Mouse (Mus musculus): ENCODE measurements around the gene Galp. TPM values are rescaled to one million over a fixed set of nuclear protein-coding genes. Genes with fewer than 3 reads are reported as not detected.

The Galp gene
- not detected in 2 replicates for polyA plus RNA-seq (2014; fragmentation: Nextera tagmentation; extraction: Ambion mirVana)

DNA sequence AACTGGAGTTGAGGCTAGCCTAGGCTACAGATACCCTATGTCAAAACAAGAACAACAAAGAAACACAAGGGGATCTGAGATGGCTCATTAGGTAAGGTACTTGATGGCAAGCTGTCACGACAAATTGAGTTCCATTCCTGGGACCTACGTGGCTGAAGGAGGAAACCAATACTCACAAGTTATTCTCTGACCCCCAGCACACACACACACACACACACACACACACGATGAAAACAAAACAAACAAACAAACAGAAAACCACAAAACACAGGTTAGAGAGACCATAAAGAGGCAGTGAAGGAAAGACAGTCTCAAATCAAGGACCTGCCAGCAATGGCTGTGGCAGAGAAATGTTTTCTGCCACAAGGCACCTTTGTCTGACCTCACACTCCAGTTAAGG, at the start of gene Galp:
Galp (plus strand) TSS at position 301 of the 400 bp plus-strand sequence.
- Histone ChIP-seq H3K27ac (no peak within 1 kb of the TSS), H3K27me3 (ENCODE audit: control insufficient read depth, insufficient read depth, low read length) (no peaks in the 10 kb centered on the region), H3K9me3 (ENCODE audit: control insufficient read depth, low read length) (no peaks in the 10 kb centered on the region), H3K4me3 (replicated peaks; ENCODE audit: low read length) (no peak within 1 kb of the TSS), H3K9ac (no peak within 1 kb of the TSS), H3K4me2 (replicated peaks) (no peak within 1 kb of the TSS), H3K36me3 (replicated peaks; ENCODE audit: control insufficient read depth, insufficient read depth) (no peaks in the 10 kb centered on the region), H3K4me1 (replicated peaks; ENCODE audit: control insufficient read depth, insufficient read depth, low read length) (no peaks in the 10 kb centered on the region)
- 72% methylated on average over 3 of the region's 3 CpGs for WGBS
- ATAC-seq (ENCODE audit: low FRiP score): no peak
- DNase-seq (ENCODE audit: low spot score): no peak

DNA sequence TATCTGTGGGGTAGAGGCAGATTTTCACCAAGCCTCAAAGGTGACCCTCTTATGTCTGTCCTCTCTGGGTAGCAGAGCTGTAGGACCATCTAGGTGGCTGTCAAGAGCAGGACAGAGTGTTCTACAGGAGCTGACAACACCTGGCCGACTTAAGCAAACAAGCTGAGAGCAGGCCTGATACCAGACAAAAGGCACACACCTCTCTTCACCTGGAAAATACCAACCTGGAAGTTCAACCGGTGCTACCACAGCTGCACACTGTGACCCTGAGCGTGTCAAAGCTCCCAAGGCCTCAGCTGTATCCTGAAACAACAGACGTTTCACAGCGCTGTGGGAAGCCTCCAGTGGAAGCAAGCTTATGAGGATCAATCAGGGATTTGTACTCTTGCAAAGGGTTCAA, 49.2 kb upstream of the Galp start:
- ATAC-seq (ENCODE audit: low FRiP score) (no peak), DNase-seq (ENCODE audit: low spot score) (no peak)
- no peak overlapping the region for H3K9ac ChIP-seq
- H3K27ac ChIP-seq: no peak overlapping the region
- no peak overlapping the region for H3K4me3 ChIP-seq (replicated peaks; ENCODE audit: low read length)
- H3K27me3 ChIP-seq (ENCODE audit: control insufficient read depth, insufficient read depth, low read length): no peaks in the 10 kb centered on the region
- H3K4me2 ChIP-seq (replicated peaks): no peak overlapping the region
- no peaks in the 10 kb centered on the region for H3K36me3 ChIP-seq (replicated peaks; ENCODE audit: control insufficient read depth, insufficient read depth)
- H3K9me3 ChIP-seq (ENCODE audit: control insufficient read depth, low read length): no peaks in the 10 kb centered on the region
- no peaks in the 10 kb centered on the region for H3K4me1 ChIP-seq (replicated peaks; ENCODE audit: control insufficient read depth, insufficient read depth, low read length)
- WGBS: 83% methylated on average over 5 of the region's 5 CpGs

DNA sequence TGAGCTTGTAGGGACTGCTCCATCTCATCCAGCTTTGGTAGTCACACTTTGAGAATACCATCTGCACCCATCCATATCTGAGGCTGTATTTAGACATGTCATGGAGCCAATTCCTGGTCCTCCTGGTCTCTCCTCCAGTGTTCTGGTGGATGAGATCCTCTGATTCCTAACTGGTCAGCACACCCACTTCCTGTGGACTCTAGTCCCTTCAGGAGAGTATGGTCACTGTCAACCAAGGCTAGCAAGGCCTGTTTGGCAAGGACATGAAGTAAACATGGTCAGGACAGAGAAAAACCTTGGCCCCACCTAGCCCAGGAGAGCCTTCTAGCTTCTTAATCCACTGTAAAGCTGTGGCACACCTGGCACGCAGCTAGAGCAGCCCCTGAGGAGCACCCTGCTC, 45.6 kb upstream of the Galp start:
- WGBS: 88% methylated on average over 1 of the region's 1 CpGs
- Histone ChIP-seq H3K27me3 (ENCODE audit: control insufficient read depth, insufficient read depth, low read length) (no peaks in the 10 kb centered on the region), H3K4me3 (replicated peaks; ENCODE audit: low read length) (no peak overlapping the region), H3K4me2 (replicated peaks) (no peak overlapping the region), H3K4me1 (replicated peaks; ENCODE audit: control insufficient read depth, insufficient read depth, low read length) (peaks cover 13% of the 10 kb centered on the region), H3K9me3 (ENCODE audit: control insufficient read depth, low read length) (no peaks in the 10 kb centered on the region), H3K36me3 (replicated peaks; ENCODE audit: control insufficient read depth, insufficient read depth) (no peaks in the 10 kb centered on the region), H3K9ac (no peak overlapping the region), H3K27ac (no peak overlapping the region)
- ATAC-seq (ENCODE audit: low FRiP score) (no peak), DNase-seq (ENCODE audit: low spot score) (no peak)

DNA sequence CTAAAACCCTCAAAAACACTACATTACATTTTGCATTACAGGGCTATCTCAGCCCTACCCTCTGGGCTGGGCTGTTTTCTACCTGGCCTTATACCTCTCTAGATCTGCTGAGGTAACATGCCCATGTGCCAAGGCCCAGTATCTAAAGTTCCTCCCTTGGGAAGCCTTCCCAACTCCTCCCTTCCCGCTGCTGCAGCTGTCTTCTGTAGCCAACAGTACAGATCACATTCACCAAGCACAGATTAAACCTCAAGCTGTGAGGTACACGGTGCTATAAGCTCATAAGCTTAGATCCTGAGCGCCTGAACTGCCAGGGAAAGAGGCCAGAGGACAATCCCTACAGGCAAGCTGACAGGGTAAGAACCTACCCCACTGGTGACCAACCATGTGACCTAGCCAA, 44.9 kb upstream of the Galp start:
- no peak overlapping the region for H3K27ac ChIP-seq
- DNase-seq (ENCODE audit: low spot score) (no peak), ATAC-seq (ENCODE audit: low FRiP score) (no peak)
- H3K9ac ChIP-seq: no peak overlapping the region
- no peaks in the 10 kb centered on the region for H3K9me3 ChIP-seq (ENCODE audit: control insufficient read depth, low read length)
- H3K36me3 ChIP-seq (replicated peaks; ENCODE audit: control insufficient read depth, insufficient read depth): no peaks in the 10 kb centered on the region
- H3K4me3 ChIP-seq (replicated peaks; ENCODE audit: low read length): no peak overlapping the region
- H3K4me1 ChIP-seq (replicated peaks; ENCODE audit: control insufficient read depth, insufficient read depth, low read length): peaks cover 18% of the 10 kb centered on the region
- H3K4me2 ChIP-seq (replicated peaks): no peak overlapping the region
- no peaks in the 10 kb centered on the region for H3K27me3 ChIP-seq (ENCODE audit: control insufficient read depth, insufficient read depth, low read length)
- WGBS: 81% methylated on average over 3 of the region's 3 CpGs

DNA sequence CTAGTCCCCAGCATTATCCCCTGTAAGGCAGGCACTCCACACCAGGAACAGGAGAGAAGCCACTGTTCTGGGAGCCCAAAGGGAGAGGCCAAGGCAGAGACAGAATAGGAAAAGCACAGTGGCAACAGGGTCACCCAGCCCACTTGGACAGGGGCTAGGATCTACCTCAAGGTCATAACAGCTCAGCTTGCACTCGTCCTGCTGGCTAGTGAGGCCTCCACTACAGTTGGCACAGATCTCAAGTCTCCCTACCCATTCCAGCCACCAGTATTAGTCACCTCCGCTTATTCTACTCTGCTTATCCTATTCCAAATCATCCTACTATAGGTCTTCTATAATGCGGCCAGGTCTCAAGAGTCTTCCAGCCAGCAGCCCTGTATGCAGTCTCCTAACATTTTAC, 43.8 kb upstream of the Galp start:
- Histone ChIP-seq H3K4me3 (replicated peaks; ENCODE audit: low read length) (no peak overlapping the region), H3K27ac (no peak overlapping the region), H3K9ac (no peak overlapping the region), H3K4me1 (replicated peaks; ENCODE audit: control insufficient read depth, insufficient read depth, low read length) (peaks cover 18% of the 10 kb centered on the region), H3K9me3 (ENCODE audit: control insufficient read depth, low read length) (no peaks in the 10 kb centered on the region), H3K27me3 (ENCODE audit: control insufficient read depth, insufficient read depth, low read length) (no peaks in the 10 kb centered on the region), H3K36me3 (replicated peaks; ENCODE audit: control insufficient read depth, insufficient read depth) (no peaks in the 10 kb centered on the region), H3K4me2 (replicated peaks) (no peak overlapping the region)
- DNase-seq (ENCODE audit: low spot score) (no peak), ATAC-seq (ENCODE audit: low FRiP score) (no peak)
- WGBS: 89% methylated on average over 3 of the region's 3 CpGs

DNA sequence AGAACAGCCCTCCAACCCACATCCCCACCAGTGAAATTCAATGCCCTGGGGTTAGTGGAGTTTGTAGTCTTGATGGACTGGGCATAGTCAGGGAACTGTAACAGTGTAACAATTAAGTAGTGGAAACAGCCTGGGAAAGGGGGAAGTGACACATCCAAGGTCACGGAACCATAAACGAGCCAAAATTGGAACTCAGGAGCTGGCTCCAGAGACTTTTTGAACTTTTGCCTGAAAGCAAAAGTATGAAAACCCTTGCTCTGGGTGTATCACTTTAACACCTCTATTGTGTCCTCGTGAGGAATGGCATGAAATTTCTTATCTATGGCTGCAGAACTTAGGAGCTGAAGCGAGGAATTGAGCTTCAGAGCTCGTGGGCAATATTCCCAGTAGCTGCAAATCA, 42.7 kb upstream of the Galp start:
- Histone ChIP-seq H3K36me3 (replicated peaks; ENCODE audit: control insufficient read depth, insufficient read depth) (no peaks in the 10 kb centered on the region), H3K27ac (no peak overlapping the region), H3K4me1 (replicated peaks; ENCODE audit: control insufficient read depth, insufficient read depth, low read length) (peaks cover 18% of the 10 kb centered on the region), H3K4me3 (replicated peaks; ENCODE audit: low read length) (peak overlapping the region; percentile 90; the same call in 1 of the 2 replicates), H3K27me3 (ENCODE audit: control insufficient read depth, insufficient read depth, low read length) (no peaks in the 10 kb centered on the region), H3K9ac (peak overlapping the region; percentile 90), H3K9me3 (ENCODE audit: control insufficient read depth, low read length) (no peaks in the 10 kb centered on the region), H3K4me2 (replicated peaks) (peak overlapping the region; percentile 93)
- WGBS: 89% methylated on average over 5 of the region's 5 CpGs
- no peak for ATAC-seq (ENCODE audit: low FRiP score)
- DNase-seq (ENCODE audit: low spot score): no peak

DNA sequence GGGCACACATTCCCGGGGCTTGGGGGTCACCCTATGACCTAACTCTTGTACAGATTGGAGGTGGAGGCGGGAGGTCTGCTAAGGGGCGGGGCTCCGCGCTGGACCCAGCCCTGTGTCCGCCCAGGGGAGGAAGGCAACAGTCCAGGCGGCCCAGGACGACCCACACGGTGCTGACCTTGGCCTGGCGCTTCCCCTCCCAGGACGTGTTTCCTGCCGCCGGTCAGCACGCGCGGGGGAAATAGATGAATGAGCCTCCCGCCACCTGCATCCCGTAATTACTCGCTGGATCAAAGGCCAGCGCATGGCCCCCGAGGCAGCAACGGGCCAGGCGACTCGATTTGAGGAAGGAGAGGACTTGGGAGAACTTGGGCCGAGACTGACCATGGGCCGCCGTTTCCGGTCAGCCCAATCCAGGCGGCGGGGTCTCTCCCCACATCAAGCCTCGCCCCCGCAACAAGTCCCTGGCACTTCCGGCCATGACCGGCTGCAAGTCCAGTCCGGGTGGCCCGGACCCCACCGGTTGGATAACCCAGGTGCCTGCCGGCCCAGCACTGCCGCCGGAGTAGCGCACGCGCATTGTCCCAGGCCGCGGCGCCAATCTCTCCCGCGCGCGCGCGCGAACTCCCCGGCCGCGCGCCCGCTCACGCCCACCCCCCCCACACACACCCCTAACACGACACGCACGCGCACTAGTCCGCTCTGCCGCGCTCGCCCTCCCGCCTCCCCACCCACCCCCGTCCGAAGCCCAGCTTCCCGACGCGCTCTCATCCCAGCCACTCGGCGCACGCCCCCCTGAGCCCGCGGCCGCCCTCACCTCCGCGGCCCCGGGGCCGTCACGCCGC, 41.6 kb upstream of the Galp start:
- no peaks in the 10 kb centered on the region for H3K36me3 ChIP-seq (replicated peaks; ENCODE audit: control insufficient read depth, insufficient read depth)
- no peaks in the 10 kb centered on the region for H3K9me3 ChIP-seq (ENCODE audit: control insufficient read depth, low read length)
- WGBS: under 1% methylated on average over 75 of the region's 85 CpGs
- H3K4me1 ChIP-seq (replicated peaks; ENCODE audit: control insufficient read depth, insufficient read depth, low read length): peaks cover 18% of the 10 kb centered on the region
- peak overlapping the region; percentile 93 for H3K4me2 ChIP-seq (replicated peaks)
- DNase-seq (ENCODE audit: low spot score) (peak; percentile 87), ATAC-seq (ENCODE audit: low FRiP score) (peak; percentile 78)
- peak overlapping the region; percentile 90 for H3K9ac ChIP-seq
- peak overlapping the region; percentile 96 for H3K27ac ChIP-seq
- no peaks in the 10 kb centered on the region for H3K27me3 ChIP-seq (ENCODE audit: control insufficient read depth, insufficient read depth, low read length)
- H3K4me3 ChIP-seq (replicated peaks; ENCODE audit: low read length): peak overlapping the region; percentile 90

DNA sequence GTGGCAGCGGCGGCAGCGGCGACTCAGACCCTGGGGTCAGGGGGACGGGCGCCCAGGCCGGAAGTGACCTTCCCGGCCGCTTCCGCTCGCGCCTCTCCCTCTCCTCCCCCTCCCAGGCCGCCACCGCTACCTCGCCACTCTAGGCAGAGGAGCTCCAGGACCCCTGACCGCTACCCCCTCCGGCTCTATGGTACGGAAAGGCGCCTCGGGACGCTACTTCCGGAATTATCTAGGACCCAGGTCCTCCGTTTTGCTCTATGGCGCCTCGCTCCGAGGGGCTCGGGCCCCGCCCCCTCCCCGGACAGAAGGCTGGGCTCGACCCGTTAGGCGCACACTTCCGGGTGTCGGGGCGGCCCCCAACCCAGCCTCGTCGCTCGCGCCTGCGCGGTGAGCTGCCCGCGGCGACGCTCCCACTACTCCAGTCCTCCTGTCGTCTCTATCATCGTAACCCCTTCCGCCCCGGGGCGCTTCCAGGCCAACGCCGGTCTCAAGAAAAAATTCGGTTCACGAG, 40.9 kb upstream of the Galp start, which contains the start of gene Zfp787:
Zfp787 (minus strand) TSS at position 97 of the 511 bp plus-strand sequence.
- peak within 1 kb of the TSS; percentile 90 for H3K9ac ChIP-seq
- peak within 1 kb of the TSS; percentile 96 for H3K27ac ChIP-seq
- peaks cover 18% of the 10 kb centered on the region for H3K4me1 ChIP-seq (replicated peaks; ENCODE audit: control insufficient read depth, insufficient read depth, low read length)
- no peaks in the 10 kb centered on the region for H3K36me3 ChIP-seq (replicated peaks; ENCODE audit: control insufficient read depth, insufficient read depth)
- under 1% methylated on average over 54 of the region's 54 CpGs for WGBS
- H3K4me3 ChIP-seq (replicated peaks; ENCODE audit: low read length): peak within 1 kb of the TSS; percentile 90
- peak within 1 kb of the TSS; percentile 93 for H3K4me2 ChIP-seq (replicated peaks)
- peak; percentile 96 for DNase-seq (ENCODE audit: low spot score)
- no peaks in the 10 kb centered on the region for H3K9me3 ChIP-seq (ENCODE audit: control insufficient read depth, low read length)
- ATAC-seq (ENCODE audit: low FRiP score): peak; percentile 98
- H3K27me3 ChIP-seq (ENCODE audit: control insufficient read depth, insufficient read depth, low read length): no peaks in the 10 kb centered on the region

DNA sequence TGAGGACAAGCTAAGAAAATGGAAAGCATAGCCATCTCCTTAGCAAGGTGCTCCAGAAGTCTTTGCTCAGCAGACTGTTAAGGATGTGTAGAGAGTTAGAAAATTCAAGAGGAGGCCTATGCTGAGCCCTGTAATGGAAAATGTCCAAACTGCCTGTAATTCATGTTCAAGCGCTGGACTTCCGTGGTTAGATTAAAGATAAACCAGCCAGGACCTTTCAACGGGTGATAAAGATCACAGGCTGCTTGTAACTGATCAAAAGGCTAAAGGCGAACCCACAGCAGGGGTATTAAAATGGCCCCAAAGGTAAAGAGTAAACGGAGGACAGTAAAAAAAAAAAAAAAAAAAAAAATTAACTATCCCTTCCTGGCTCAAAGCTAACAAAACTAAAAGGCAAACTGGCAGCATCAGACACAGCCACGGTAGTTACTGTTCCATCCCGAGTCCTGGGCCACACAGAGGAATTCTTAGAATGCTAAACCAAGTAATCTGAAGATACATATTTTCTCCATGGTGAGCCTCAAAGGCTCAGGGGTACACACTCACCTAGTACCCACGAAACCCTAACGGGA, 39.9 kb upstream of the Galp start:
- H3K27ac ChIP-seq: 0 out of 2 replicates have a peak overlapping the region, but pooled peaks have one; percentile 96
- H3K4me2 ChIP-seq (replicated peaks): peak overlapping the region; percentile 93
- H3K9me3 ChIP-seq (ENCODE audit: control insufficient read depth, low read length): no peaks in the 10 kb centered on the region
- ATAC-seq (ENCODE audit: low FRiP score): no peak
- no peaks in the 10 kb centered on the region for H3K27me3 ChIP-seq (ENCODE audit: control insufficient read depth, insufficient read depth, low read length)
- peak overlapping the region; percentile 90 for H3K4me3 ChIP-seq (replicated peaks; ENCODE audit: low read length)
- peak overlapping the region; percentile 90 for H3K9ac ChIP-seq
- DNase-seq (ENCODE audit: low spot score): no peak
- 76% methylated on average over 9 of the region's 9 CpGs for WGBS
- H3K4me1 ChIP-seq (replicated peaks; ENCODE audit: control insufficient read depth, insufficient read depth, low read length): peaks cover 18% of the 10 kb centered on the region
- no peaks in the 10 kb centered on the region for H3K36me3 ChIP-seq (replicated peaks; ENCODE audit: control insufficient read depth, insufficient read depth)
